Mouse (Mus musculus) 416B (cell line): ENCODE measurements at regions not wholly inside any gene's neighbourhood (a gene's known extent, or its start where the extent isn't known, plus 50 kb on each side); places are given as distances from the start of the nearest gene placed in this dataset.

Experiments
- DNase-seq: peaks from one replicate; pipeline ENCODE4 v3.0.0; 2011; ENCODE audit warnings: low read depth

DNA sequence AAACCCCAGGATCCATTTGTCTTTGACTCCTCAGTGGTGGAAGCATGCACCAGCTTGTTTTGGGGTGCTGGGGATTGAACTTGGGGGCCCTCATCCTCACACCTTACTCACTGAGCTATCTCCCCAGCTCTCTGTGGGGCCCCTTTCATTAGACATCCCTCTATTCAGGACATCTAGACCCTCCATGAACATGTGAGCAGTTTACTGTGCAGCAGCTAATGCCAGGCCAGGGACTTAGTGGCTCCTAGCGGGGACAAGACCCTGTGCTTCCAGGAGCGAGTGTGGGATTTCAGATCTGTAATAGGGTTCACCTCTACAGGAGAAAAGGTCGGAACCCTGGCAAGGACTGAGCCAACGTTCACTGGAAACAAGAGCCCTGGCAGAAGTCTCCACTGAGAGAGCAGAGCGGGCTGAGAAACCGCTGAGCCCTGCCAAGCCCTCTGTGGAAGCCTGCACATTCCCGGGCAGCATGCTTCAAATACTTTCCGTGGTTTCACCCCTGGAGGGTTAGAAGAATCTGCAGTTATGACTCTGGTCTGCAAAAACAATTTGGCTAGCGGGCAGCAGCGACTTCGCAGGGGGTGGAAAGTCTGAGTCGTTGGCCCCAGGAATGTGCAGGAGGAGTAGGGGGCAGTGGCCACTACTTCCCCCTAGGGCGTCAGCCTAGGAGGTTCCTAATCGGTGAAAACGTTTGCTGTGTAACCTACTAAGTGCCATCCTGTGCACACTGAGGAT, 125.6 kb downstream of the Smad6 start:
- DNase-seq: peak; percentile 30

DNA sequence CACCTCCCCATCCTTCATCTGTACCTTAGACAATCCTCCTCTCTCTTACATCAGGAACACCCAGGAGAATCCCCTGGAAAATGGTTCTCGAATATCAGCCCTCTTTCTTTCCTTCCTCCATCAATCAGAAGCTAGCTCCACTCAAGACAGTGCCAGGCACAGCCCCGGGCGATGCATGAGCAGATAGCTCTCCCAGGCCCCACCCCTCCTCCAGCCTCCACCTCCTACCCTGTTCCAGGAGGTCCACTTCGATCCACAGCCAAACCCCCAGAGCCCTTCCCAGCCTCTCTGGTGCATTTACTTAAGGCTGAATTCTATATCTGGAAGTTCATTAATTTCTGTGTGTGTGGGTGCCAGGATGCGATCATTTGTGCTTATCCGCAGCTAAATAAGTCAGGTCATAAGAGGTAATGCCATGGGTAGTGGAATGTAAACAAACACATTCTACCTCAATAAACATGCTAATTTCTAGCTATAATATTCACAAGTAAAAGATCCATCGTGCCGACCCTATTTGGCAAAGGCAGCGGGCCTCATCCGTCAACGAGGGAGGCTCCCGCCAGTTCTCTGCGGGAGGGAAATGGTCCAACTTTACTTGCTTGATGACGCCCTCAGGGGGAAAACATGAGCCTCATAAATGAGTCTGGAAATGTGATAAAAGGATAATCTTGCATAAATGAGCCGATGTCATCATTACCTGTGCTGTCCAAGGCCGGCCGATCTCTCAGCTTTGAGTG, 129.5 kb downstream of the Smad6 start:
- DNase-seq: no peak

DNA sequence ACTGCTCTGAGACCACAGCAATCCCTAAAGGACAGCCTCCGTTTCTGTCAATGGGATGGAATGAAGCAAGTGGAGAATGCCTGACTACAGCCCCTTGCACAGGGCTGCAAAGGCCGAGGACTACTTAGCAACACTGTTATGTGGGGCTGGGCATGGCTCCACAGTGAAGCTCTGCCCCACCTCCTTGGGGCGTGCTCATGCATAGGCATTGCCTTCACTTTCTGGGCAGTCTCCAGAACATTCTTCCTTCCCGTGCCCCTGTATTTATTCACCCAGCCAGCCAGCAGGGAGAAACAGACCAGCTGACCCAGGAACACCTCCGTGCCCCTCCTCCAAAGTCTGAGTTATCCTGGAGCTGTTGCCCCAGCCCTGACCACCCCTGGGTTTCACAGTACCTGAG, 131.1 kb downstream of the Smad6 start:
- DNase-seq: no peak

GRCm38 (mm10) chr9:63889570-63889969, 131.8 kb upstream of the Smad3 start:
- DNase-seq: no peak

DNA sequence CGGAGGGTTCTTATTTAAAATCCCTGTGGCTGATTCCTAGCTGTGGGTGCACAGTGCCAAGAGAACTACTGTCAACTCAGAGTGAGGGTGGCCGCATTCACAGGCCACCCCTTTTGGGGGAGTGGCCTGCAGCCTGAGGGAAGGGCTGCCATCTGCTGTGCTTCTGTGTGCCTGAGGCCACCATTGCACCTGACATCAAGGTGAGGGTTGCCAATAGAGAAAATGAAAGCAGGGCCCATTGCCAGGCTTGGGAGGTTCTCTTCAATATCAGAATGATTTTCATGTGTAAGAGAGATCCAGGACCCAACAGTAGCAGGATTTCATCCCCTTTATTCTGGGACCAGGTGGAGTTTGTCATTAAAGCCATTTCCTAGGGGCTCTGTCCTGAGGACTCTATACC, 127.2 kb upstream of the Smad3 start:
- DNase-seq: no peak

- peak; percentile 17 for DNase-seq
Measured at GRCm38 (mm10) chr9:63883738-63884520, 126.1 kb upstream of the Smad3 start.

- DNase-seq: no peak
Measured at GRCm38 (mm10) chr9:63881692-63882091, 123.9 kb upstream of the Smad3 start.

DNA sequence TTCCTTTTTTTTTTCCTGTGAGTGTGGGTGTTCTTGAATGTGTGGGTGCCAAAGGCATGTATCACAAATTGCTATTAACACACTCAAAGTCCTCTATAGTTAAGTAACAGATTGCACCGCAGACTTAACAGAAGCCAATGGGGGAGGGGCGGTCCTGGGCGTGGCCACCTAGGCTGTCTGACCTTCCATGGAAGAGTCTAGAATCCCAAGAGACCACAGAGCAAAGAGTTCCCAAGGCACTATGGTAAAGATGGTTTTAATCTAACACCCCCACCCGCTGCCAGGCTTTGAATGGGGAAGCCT, 123.4 kb upstream of the Smad3 start:
- no peak for DNase-seq

DNA sequence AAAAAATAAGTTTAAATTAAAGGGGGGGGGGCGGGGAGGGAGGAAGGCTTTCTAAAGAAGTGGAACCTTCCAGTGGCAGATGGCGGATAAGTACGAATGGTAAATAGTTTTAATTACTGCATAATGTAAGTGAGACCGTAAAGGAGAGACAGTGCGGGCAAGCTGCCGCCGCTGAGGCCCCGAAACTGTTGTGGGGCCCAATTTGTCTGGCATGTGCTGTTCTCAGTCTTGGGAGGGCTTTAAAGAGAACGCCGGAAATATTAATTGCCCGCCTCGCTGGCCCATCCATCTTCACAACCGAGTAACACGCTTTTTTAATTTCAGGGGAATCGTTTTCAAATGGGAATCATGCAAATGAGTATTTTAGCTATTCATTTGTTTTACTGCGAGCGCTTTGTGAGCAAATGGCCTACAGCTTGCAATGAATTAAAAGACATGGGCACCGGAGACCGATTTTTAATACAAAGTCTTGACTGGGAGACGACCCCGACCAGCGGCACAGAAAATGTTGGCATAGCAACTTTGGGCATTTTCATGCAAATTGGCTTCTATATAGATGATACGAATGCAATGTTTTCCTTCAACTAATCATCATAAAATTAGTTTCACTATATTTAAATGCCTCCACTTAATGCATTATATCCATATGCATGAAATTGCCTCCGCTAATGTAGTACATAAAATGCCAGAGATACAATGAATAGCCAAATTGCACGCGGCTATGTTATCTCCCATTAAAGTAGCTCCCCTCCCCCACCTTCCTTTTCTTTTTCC, 122.9 kb upstream of the Smad3 start:
- DNase-seq: no peak

GRCm38 (mm10) chr9:63879710-63880428, 122.1 kb upstream of the Smad3 start:
- DNase-seq: no peak

DNA sequence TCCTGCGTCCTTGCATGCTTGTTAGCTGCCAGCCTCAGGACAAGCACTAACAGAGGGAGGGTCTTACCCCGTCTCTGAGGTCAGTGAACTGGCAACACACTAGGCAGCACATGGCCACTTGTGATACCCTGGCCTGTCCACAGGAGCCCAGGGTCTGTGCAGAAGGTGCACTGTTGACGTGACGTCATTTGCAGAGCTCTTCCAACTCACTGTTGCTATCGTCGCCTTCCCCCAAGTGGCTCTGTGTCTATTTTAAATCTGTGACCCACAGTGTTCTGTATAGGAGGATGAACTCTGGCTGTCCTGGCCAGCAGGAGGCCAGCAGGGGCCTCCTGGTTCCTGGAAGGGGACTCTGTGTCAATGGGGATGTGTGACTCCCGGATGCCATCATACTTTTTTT, 120.1 kb upstream of the Smad3 start:
- no peak for DNase-seq

DNA sequence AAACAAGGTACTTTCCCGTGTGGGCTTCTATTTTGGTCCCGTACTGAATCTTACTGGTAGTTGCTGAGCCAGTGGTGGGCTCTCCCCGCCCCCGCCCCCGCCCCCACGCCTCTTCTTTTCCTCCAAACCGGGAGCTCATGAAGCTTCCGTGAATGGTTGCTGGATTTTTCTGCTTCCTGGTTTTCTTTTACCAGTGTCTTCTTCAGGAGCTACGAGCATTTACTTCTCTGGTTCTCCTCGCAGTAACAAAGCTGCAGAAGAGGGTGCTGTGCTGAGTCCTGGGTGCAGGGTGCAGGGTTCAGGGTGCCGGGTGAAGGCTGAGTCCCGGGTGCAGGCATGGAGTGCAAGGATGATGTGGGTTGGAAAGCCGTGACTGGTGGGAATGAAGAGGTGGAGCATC, 119.1 kb upstream of the Smad3 start:
- no peak for DNase-seq

DNA sequence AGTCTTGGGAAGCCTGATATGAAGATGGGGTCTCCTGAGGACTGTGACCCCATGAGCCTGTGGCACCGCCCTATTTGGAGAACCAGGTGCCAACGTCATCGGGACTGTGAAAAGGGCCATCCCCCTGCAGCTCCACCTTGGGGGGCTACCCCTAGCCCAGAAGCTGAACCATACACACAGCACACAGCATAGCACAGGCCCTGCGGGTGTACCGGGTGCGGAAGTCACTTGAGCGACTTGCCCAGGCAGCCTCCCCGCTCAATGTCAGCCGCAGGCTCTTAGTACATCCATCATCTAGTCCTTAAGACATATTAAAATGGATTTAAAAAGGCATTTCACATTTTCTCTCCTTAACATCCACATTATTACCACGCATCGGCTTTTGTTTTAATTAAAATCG, 118.2 kb upstream of the Smad3 start:
- DNase-seq: no peak

- DNase-seq: peak; percentile 14
Measured at GRCm38 (mm10) chr9:63875193-63875592, 117.4 kb upstream of the Smad3 start.

- no peak for DNase-seq
Measured at GRCm38 (mm10) chr9:63864350-63864749, 106.6 kb upstream of the Smad3 start.

DNA sequence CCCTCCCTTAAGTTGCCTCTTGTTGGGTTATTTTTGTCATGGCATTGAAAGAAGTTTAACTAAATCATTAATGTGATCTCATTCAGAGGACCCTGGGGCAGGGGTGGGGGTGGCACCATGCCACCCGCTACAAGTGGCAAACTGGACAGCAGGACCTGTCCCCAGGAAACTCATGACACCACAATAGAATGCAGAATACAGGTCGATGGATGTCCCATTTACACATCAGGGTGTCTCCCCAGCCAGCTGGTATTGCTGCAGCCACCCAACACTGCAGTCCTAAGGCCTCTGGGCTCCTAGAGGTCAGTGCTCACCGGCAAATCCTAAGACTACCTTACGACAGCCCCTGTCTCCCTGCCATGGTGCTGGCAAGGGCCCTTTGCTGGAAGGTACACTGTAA, 105.5 kb upstream of the Smad3 start:
- DNase-seq: no peak

GRCm38 (mm10) chr9:63862427-63862826, 104.6 kb upstream of the Smad3 start:
- peak; percentile 57 for DNase-seq

- DNase-seq: no peak
Measured at GRCm38 (mm10) chr9:63861418-63861817, 103.6 kb upstream of the Smad3 start.

- no peak for DNase-seq
Measured at GRCm38 (mm10) chr9:63860196-63860595, 102.4 kb upstream of the Smad3 start.

- DNase-seq: no peak
Measured at GRCm38 (mm10) chr9:63856065-63856736, 98.4 kb upstream of the Smad3 start.

GRCm38 (mm10) chr9:63851809-63852208, 94.0 kb upstream of the Smad3 start:
- no peak for DNase-seq
